Mouse (Mus musculus) embryonic facial prominence, embryonic 10.5 days (tissue): ENCODE measurements around the gene Dusp10. TPM values are rescaled to one million over a fixed set of nuclear protein-coding genes. Genes with fewer than 3 reads are reported as not detected.

Experiments
- DNase-seq: peaks from one replicate; pipeline ENCODE4 v3.0.0-alpha.2; 2017; ENCODE audit warnings: low spot score
- H3K27ac ChIP-seq: fragments of 300-500 bp; sonication (generic); replicated peaks from 2 replicates; pipeline ENCODE4 v1.5.1; 2016; ENCODE audit warnings: mild to moderate bottlenecking
- H3K27me3 ChIP-seq: fragments of 300-500 bp; sonication (generic); replicated peaks from 2 replicates; pipeline ENCODE4 v1.6.1; 2016; ENCODE audit warnings: low read depth, mild to moderate bottlenecking; ENCODE audit not compliant: poor library complexity, severe bottlenecking
- H3K36me3 ChIP-seq: fragments of 300-500 bp; sonication (generic); replicated peaks from 2 replicates; pipeline ENCODE4 v1.6.1; 2016; ENCODE audit warnings: mild to moderate bottlenecking, moderate library complexity
- H3K4me1 ChIP-seq: fragments of 300-500 bp; sonication (generic); 2 replicates; pipeline ENCODE4 v1.6.1; 2016
- H3K4me3 ChIP-seq: fragments of 300-500 bp; sonication (generic); 2 replicates; pipeline ENCODE4 v1.5.1; 2016; ENCODE audit warnings: mild to moderate bottlenecking, moderate library complexity
- H3K9me3 ChIP-seq: fragments of 300-500 bp; sonication (generic); 2 replicates; pipeline ENCODE4 v1.6.1; 2016; ENCODE audit warnings: mild to moderate bottlenecking
- WGBS: fragments of 180-500 bp; shearing (Covaris S2); methylation state at CpG from one replicate; pipeline ENCODE4 v1.1.7; 2016; 5-methylcytosine and 5-hydroxymethylcytosine counted together
- polyA plus RNA-seq: library from polyadenylated mRNA; unstranded; fragments of >200 nt; fragmentation: Nextera tagmentation; extraction: Ambion mirVana; gene quantifications from 2 replicates; pipeline ENCODE4 v1.2.1, GENCODE M21; 2016

Gene Dusp10
- polyA plus RNA-seq, 1 experiment from 2014 or later = 3.0 TPM

DNA sequence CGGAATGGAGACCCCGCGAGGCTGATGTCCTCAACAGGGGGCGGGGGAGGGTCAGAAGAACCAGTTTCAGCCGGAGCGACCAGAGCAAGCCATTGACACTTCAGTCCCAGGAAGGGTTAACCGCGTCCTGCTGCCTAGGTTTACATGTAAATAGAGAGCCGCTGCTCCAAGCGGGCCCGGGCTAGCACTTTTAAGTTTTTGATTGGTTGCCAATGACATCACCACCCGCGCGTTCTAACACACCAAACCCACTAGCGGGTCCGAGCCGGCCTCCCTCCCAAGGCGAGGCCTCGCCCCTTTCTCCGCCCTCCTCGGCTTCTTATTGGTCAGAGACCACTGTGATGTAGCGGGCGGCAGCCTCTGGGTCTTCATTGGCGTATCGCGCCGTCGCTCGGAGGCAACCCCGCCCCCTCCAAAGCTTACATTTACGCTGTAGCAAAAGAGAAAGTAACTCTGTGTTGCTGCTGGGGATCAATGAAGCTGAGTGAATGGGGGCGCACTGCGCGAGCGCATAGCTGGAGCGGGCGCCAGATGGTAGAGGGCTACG is 21.0 kb downstream of the Dusp10 start, which contains the start of gene 1700056E22Rik:
1700056E22Rik (minus strand) TSS at position 291 of the 547 bp plus-strand sequence.
- Histone ChIP-seq H3K4me3 (peak within 1 kb of the TSS; percentile 86), H3K27me3 (peaks cover 32% of the 10 kb centered on the region), H3K9me3 (no peaks in the 10 kb centered on the region), H3K27ac (peak within 1 kb of the TSS; percentile 96), H3K36me3 (peaks cover 4% of the 10 kb centered on the region; the same call in 1 of the 2 replicates), H3K4me1 (peaks cover 30% of the 10 kb centered on the region)
- WGBS = under 1% methylated on average over 38 of the region's 38 CpGs
- peak; percentile 99 for DNase-seq

DNA sequence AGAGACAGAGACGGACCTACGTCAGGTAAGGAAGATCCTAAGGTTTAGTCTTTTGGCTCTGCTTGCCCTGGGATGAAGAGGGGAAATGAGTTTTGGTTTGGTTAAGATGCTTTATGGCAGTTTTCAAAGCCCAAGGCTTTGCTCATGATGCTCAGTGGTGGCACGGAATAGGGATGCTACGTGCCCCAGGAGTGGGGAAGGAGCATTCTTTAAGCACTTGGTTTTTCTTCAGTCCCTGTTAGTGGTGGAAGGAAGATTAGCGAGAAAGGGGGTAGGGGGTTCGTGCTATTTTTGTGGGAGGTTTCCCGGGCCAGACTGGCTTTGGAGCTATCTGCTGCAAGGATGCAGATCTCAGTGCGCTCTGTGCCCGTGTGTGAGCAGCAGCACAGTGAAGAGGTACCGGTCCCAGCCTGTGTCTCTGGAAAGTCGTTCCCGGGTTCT is 21.7 kb downstream of the Dusp10 start:
- H3K27ac ChIP-seq = peak overlapping the region; percentile 96
- peaks cover 30% of the 10 kb centered on the region for H3K4me1 ChIP-seq
- peak; percentile 52 for DNase-seq
- no peaks in the 10 kb centered on the region for H3K9me3 ChIP-seq
- H3K4me3 ChIP-seq = peak overlapping the region; percentile 86
- WGBS = under 1% methylated on average over 12 of the region's 12 CpGs
- H3K36me3 ChIP-seq = peaks cover 4% of the 10 kb centered on the region; the same call in 1 of the 2 replicates
- H3K27me3 ChIP-seq = peaks cover 32% of the 10 kb centered on the region

DNA sequence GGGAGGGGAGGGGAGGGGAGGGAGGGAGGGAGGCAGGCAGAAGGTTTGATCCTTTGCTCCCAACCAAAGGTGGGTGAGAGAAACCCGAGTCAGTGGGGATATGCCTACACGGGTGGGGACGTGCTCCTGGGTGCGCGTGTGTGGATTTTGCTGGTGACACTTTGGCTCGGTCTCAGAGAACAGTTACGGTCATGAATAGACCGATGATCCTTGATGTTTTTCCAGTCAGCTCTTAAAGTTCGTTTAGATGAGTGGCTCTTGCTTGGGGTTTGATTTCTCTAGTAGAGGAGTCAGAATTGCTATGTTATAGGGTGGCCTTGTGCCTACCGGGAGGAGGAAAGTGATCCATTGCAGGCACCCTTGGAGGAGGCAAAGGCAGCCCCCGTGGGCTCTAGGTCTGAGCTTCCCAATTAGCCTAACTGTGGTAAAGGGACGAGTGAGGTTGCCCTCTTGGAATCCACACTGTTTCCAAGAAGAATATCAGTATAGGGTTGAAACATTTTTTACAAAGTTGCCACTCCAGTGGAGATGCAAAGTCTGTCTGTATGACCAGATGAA is 22.3 kb downstream of the Dusp10 start:
- H3K27me3 ChIP-seq = peaks cover 32% of the 10 kb centered on the region
- peaks cover 4% of the 10 kb centered on the region; the same call in 1 of the 2 replicates for H3K36me3 ChIP-seq
- no peaks in the 10 kb centered on the region for H3K9me3 ChIP-seq
- 8% methylated on average over 12 of the region's 12 CpGs for WGBS
- peak overlapping the region; percentile 96 for H3K27ac ChIP-seq
- peaks cover 35% of the 10 kb centered on the region for H3K4me1 ChIP-seq
- DNase-seq = no peak
- H3K4me3 ChIP-seq = peak overlapping the region; percentile 86

DNA sequence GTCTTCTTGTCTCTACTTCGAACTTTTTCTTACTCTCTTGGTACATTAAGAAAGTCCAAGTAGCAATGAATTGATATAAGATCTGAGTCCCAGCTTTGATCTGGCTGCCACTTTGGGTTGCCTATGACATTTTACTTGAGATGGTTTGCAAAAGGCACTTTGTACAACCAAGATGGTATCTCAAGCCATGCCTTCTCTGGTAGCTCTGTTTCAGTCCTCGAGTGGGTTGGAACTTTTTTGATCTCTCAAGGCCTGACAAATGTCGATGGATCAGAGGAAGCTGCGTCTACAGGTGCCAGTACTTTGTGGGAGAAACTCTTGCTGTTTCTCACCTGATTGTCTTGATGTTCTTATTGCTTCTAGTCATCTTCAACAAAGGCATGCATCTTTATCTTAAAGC is 24.7 kb downstream of the Dusp10 start:
- peaks cover 4% of the 10 kb centered on the region; the same call in 1 of the 2 replicates for H3K36me3 ChIP-seq
- no peaks in the 10 kb centered on the region for H3K9me3 ChIP-seq
- H3K4me1 ChIP-seq = peaks cover 43% of the 10 kb centered on the region
- 88% methylated on average over 4 of the region's 4 CpGs for WGBS
- H3K27ac ChIP-seq = no peak overlapping the region
- H3K4me3 ChIP-seq = no peak overlapping the region
- peaks cover 13% of the 10 kb centered on the region; the same call in 1 of the 2 replicates for H3K27me3 ChIP-seq
- no peak for DNase-seq

DNA sequence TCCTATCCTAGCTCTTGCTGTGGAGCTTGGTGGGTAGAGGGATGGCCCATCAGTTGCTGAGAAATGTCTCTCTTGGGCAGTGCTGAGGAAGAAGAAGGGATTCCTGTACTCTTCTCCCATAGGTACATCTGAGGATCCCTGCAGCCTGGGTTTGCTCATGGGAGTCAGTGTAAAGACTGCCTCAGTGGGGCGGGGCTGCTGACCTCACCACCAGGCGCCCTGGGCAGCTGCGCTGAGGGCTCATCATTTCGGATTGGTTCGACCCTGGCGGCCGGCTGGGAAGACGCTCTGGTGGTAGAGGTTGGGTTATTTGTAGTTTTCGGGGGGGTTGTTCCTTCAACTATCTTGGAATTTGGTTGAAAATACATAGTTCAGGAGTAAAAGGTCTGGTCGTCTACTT is 26.2 kb downstream of the Dusp10 start:
- H3K27ac ChIP-seq = no peak overlapping the region
- no peak overlapping the region for H3K4me3 ChIP-seq
- peaks cover 4% of the 10 kb centered on the region; the same call in 1 of the 2 replicates for H3K36me3 ChIP-seq
- no peak for DNase-seq
- H3K4me1 ChIP-seq = peaks cover 38% of the 10 kb centered on the region
- H3K27me3 ChIP-seq = peaks cover 13% of the 10 kb centered on the region; the same call in 1 of the 2 replicates
- no peaks in the 10 kb centered on the region for H3K9me3 ChIP-seq
- WGBS = 90% methylated on average over 10 of the region's 10 CpGs

DNA sequence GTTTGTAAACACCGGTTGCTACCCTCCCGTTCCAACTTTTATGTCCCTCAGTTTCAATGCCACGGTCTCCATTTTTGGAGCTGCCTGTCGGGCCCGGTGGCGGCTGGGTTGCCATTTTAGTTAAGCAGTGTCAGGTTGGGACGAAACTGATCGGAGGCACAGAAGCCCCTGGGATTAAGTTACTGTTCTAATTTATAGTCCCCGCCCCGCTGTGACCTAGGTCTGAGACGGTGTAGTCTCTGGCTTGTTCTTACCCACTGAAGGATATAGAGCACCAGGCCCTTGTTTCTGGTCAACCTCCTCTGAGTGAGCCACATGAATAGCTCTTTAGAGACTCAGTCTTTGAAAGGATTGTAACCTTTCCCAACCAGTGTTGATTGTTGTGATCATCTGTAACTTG is 27.1 kb downstream of the Dusp10 start:
- H3K36me3 ChIP-seq = peaks cover 4% of the 10 kb centered on the region; the same call in 1 of the 2 replicates
- no peak for DNase-seq
- WGBS = 76% methylated on average over 11 of the region's 11 CpGs
- peaks cover 13% of the 10 kb centered on the region; the same call in 1 of the 2 replicates for H3K27me3 ChIP-seq
- H3K9me3 ChIP-seq = no peaks in the 10 kb centered on the region
- peaks cover 38% of the 10 kb centered on the region for H3K4me1 ChIP-seq
- no peak overlapping the region for H3K4me3 ChIP-seq
- no peak overlapping the region for H3K27ac ChIP-seq

DNA sequence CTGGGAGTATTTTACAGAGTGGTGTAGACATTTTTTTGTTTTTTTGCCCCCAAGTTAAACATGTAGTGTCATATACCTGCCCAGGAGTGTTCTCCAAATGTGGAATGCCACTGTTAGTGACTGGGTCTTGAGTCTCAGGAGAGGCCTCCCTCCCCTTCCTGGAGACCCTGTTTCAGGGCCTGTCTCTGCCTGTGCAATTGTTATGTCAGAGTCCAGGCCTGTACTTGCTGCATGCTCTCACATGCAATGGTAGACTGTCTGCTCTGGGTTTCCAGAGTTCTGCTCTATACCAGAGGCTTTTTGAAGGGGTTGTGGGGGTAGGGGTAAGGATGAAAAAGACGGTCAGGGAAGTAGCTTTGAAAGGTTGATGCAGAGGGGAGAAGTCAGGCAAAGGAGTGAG is 27.8 kb downstream of the Dusp10 start:
- Histone ChIP-seq H3K4me3 (no peak overlapping the region), H3K27ac (no peak overlapping the region), H3K9me3 (no peaks in the 10 kb centered on the region), H3K27me3 (peaks cover 11% of the 10 kb centered on the region; the same call in 1 of the 2 replicates), H3K36me3 (peaks cover 4% of the 10 kb centered on the region; the same call in 1 of the 2 replicates), H3K4me1 (peaks cover 38% of the 10 kb centered on the region)
- DNase-seq = no peak
- WGBS = 77% methylated on average over 1 of the region's 1 CpGs

DNA sequence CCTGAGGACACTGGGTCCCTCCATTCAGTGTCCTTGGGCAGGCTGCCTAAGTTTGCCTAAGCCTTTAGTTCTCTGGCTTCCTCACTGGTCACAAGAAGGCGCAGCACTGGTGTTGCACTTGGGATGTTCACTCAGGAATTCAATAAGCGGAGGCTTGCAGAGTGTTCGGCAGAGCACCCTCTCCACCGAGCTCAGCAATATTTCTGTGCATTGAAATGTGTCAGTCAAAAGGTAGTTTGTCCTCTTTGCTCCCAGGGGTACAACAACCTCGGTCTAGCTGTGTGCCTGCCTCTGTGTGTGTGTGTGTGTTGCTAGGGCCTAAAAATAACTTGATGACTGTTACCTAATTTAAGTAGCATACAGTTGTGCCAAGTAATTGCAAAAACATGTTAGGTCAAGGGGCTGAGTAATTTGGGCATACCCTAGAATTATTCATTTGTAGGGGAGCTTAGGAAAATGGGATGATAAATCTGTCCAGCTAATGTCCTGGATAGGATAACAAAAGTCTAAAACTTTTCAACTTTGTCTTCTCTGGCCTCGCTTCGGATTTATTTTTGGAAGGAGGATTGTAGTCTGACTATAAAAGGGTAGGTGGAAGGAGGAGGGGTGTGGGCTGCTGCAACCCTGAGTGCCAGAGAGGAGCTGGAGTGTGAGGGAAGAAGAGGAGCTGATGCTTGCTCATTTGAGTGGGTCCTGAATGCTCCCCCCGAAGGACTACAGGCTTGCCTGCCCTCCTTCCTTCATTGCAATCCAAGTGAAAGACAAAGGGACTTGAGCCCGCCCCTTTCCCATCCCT is 28.9 kb downstream of the Dusp10 start:
- 67% methylated on average over 9 of the region's 9 CpGs for WGBS
- Histone ChIP-seq H3K27ac (peak overlapping the region; percentile 40), H3K4me1 (peaks cover 43% of the 10 kb centered on the region), H3K36me3 (peaks cover 2% of the 10 kb centered on the region; the same call in 1 of the 2 replicates), H3K27me3 (0 out of 2 replicates have a peak, but pooled peaks cover under 1% of the 10 kb centered on the region), H3K4me3 (no peak overlapping the region), H3K9me3 (no peaks in the 10 kb centered on the region)
- DNase-seq = no peak

DNA sequence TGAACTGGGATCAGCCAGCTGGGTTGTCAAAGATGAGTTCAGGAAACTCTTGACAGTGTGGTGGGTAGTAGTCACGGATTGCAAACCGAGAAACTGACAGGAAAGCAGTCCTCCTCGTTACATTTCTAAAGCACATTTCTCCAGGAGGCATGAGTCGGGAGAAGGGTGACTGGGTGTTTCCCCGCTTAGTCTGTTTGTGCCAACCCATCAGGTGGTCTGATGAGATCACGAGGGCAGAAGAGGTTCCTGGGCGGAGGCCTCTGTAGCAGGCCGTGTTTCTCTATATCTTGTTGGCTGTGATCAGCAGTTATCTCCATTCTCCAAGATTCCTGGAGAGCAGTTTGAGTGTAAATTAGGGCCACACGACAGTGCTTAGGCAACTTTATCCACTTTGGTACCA is 29.6 kb downstream of the Dusp10 start:
- Histone ChIP-seq H3K4me1 (peaks cover 49% of the 10 kb centered on the region), H3K36me3 (no peaks in the 10 kb centered on the region; the same call in 1 of the 2 replicates), H3K9me3 (no peaks in the 10 kb centered on the region), H3K4me3 (no peak overlapping the region), H3K27ac (peak overlapping the region; percentile 40; the same call in 1 of the 2 replicates), H3K27me3 (no peaks in the 10 kb centered on the region)
- WGBS = 78% methylated on average over 9 of the region's 9 CpGs
- DNase-seq = no peak

DNA sequence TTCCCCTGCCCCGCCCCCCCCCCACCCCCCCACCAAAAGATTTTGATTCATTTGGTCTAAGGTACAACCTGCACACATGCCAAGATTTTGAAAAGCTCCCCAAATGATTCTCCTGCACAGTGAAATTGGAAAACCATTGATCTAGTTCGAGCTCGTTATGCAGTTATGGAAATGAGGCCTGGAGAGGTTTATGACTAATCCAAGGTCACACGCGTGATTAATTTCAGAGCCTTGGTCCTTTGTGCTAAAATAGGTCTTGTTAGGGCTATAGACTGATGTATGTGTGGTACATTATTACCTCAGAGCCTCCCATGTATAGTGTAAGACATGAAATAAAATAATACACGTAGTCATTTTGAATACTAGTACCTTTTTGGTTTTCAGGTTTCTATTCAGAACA is 30.3 kb downstream of the Dusp10 start:
- no peak overlapping the region for H3K27ac ChIP-seq
- H3K36me3 ChIP-seq = no peaks in the 10 kb centered on the region
- H3K4me3 ChIP-seq = no peak overlapping the region
- H3K27me3 ChIP-seq = no peaks in the 10 kb centered on the region
- no peaks in the 10 kb centered on the region for H3K9me3 ChIP-seq
- 86% methylated on average over 6 of the region's 6 CpGs for WGBS
- DNase-seq = no peak
- H3K4me1 ChIP-seq = peaks cover 49% of the 10 kb centered on the region

DNA sequence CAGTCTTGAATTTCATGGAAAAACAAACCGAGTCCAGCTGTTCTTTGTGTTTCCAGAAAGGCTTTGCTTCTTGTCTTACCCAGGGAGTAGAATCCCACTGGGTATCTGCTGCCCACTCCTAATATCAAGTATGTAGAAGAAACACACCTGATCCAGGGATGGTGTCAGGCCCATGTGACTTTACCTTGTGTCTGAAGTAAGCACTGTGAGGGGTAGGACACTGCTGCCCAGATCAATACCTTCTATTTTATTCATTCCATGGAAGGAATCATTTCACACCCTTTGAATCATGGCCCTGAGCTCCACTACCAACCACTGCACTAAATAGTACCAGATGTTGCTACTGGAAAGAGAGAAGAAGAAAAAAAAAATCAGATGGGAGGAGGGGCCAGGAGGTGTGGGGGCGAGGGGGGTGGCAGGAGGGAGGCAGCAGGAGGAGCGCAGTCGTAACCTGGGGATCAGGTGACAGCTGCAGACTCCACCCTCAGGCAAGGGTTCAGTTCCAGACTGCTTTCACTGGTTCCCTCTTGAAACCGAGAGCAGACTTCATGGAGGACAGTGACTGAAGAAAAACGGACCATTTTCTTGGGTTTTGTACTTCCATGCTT is 33.1 kb downstream of the Dusp10 start:
- 24% methylated on average over 6 of the region's 6 CpGs for WGBS
- no peaks in the 10 kb centered on the region for H3K36me3 ChIP-seq
- H3K9me3 ChIP-seq = no peaks in the 10 kb centered on the region
- DNase-seq = peak; percentile 82
- H3K4me3 ChIP-seq = 0 out of 2 replicates have a peak overlapping the region, but pooled peaks have one; percentile 13
- no peaks in the 10 kb centered on the region for H3K27me3 ChIP-seq
- peaks cover 49% of the 10 kb centered on the region for H3K4me1 ChIP-seq
- H3K27ac ChIP-seq = peak overlapping the region; percentile 61

DNA sequence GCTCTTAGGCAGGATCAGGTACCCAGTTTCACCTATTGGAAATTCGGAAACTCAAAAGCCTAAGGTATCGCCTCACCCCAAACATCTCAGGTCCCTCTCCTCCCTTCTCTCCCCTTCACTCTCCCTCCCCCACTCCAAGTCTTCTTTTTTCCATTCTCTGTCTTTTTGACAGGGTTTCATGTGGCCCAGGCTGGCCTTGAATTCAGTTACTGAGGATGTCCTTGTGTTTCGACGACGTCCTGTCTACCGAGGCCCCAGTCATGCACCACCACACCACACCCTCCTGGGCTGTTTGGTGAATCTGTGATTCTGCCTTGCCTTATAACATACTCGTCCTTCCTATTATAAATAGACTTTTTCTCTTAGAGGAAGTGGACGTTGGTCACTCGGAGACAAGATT is 34.7 kb downstream of the Dusp10 start:
- no peak overlapping the region for H3K27ac ChIP-seq
- WGBS = 89% methylated on average over 9 of the region's 9 CpGs
- no peak overlapping the region for H3K4me3 ChIP-seq
- H3K9me3 ChIP-seq = no peaks in the 10 kb centered on the region
- H3K27me3 ChIP-seq = no peaks in the 10 kb centered on the region
- H3K4me1 ChIP-seq = peaks cover 47% of the 10 kb centered on the region
- H3K36me3 ChIP-seq = no peaks in the 10 kb centered on the region
- no peak for DNase-seq
